30 mouse cellular contexts compared by ENCODE assay signal in the genomic region with DNA sequence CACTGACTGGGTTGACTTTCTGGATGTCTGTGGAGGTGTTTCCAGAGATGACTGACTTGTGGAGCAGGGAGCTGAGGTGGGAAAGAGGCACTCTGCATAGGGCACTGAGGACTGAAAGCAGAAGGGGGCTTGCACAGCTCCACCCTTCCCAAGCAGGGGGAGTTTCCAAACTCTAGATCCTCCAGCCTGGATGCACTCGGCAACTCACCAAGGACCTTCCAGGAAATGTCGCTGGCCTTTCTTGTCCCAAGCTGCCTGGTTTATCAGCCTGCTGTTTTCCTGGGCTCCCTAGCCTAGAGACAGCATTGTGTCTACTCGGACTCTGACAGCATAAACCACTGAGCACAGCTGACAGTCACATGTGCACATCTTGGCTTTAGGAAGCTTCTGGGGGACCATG.
A peak's percentile ranks its signal among the peaks of the same experiment; 100 is the strongest.
DNase-seq lines count a peak whose midpoint lies in the region; ATAC-seq lines count a peak whose summit lies in the region.
"Had no signal": no experiment of that assay in that cellular context is flagged by ENCODE, and none has a peak within 500 bp of the region (broad histone marks: within the 10 kb centered on the region; RNA-seq: fewer than 3 reads in every experiment).

No protein-coding gene starts in this region.

- no peak overlapping the region for H3K4me3 ChIP-seq in kidney, embryonic 16.5 days (ENCODE audit: low read length)
- H3K4me3 ChIP-seq: forebrain, embryonic 15.5 days; hindbrain, embryonic 10.5 days; hindbrain, embryonic 15.5 days; intestine, embryonic 15.5 days; limb, embryonic 10.5 days; limb, embryonic 15.5 days; liver, embryonic 13.5 days; midbrain, embryonic 15.5 days; myocyte; neural tube, embryonic 12.5 days had no signal

- H3K9ac ChIP-seq in kidney, embryonic 16.5 days (replicated peaks; ENCODE audit: low read length) = no peak overlapping the region
- H3K9ac ChIP-seq: forebrain, embryonic 15.5 days; hindbrain, embryonic 15.5 days; intestine, embryonic 15.5 days; limb, embryonic 15.5 days; liver, embryonic 13.5 days; midbrain, embryonic 15.5 days; neural tube, embryonic 12.5 days had no signal

- peaks cover 7% of the 10 kb centered on the region; the same call in 1 of the 2 replicates for H3K36me3 ChIP-seq in kidney, embryonic 16.5 days (ENCODE audit: insufficient read depth, low read length)
- H3K36me3 ChIP-seq: forebrain, embryonic 15.5 days; hindbrain, embryonic 15.5 days; liver, embryonic 13.5 days; midbrain, embryonic 15.5 days had no signal

- no peak for ATAC-seq in kidney, embryonic 16.5 days (ENCODE audit: low FRiP score, low TSS enrichment)
- ATAC-seq: activated CD4-positive, CD25-positive, alpha-beta regulatory T cell, adult 4 months; forebrain, embryonic 15.5 days; intestine, embryonic 15.5 days; lung, postnatal 0 days; midbrain, embryonic 15.5 days had no signal

- intact Hi-C loops in heart, postnatal 36 days (cut with DNase I) = no loop called here

- no peaks in the 10 kb centered on the region for H3K4me1 ChIP-seq in kidney, embryonic 16.5 days (ENCODE audit: insufficient read depth, low read length)
- H3K4me1 ChIP-seq: hindbrain, embryonic 15.5 days; intestine, embryonic 15.5 days; limb, embryonic 10.5 days; limb, embryonic 15.5 days; liver, embryonic 13.5 days; midbrain, embryonic 15.5 days had no signal

- no peaks in the 10 kb centered on the region for H3K27me3 ChIP-seq in kidney, embryonic 16.5 days (ENCODE audit: insufficient read depth, low read length)
- H3K27me3 ChIP-seq: CH12.LX; forebrain, embryonic 15.5 days; hindbrain, embryonic 15.5 days; intestine, embryonic 15.5 days; limb, embryonic 15.5 days; liver, embryonic 13.5 days; midbrain, embryonic 15.5 days; neural tube, embryonic 12.5 days had no signal

- peak; percentile 24 to 32 for DNase-seq in cerebellum, postnatal 10 days
- no peak for DNase-seq in cerebellum, adult 11 months
- peak; percentile 7 to 13 for DNase-seq in heart, adult 9 months (ENCODE audit: low spot score in 2 of 2)
- DNase-seq in heart, adult 8-10 months (ENCODE audit: low spot score) = no peak
- DNase-seq in kidney, postnatal 14 days = peak; percentile 18
- DNase-seq in heart, postnatal 36 days = peak; percentile 10 to 12
- DNase-seq: adrenal gland, adult 2 months; cerebellum, adult 8-10 months; cerebellum, postnatal 36 days; kidney, adult 2 months; liver, embryonic 13.5 days; lung, adult 18-20 months; lung, postnatal 4 days; right cerebral cortex, adult 18-20 months; spleen, adult 18-20 months; thymus, postnatal 14 days had no signal

- no peak overlapping the region for H3K4me2 ChIP-seq in kidney, embryonic 16.5 days (replicated peaks; ENCODE audit: low read depth, low read length)
- H3K4me2 ChIP-seq: forebrain, embryonic 15.5 days; hindbrain, embryonic 15.5 days; intestine, embryonic 15.5 days; limb, embryonic 15.5 days; liver, embryonic 13.5 days; midbrain, embryonic 15.5 days; neural tube, embryonic 12.5 days had no signal

- 75% methylated on average over 3 of the region's 3 CpGs for WGBS in kidney, embryonic 16.5 days

- no peak overlapping the region for H3K27ac ChIP-seq in kidney, embryonic 16.5 days (ENCODE audit: low read length)
- H3K27ac ChIP-seq: forebrain, embryonic 15.5 days; hindbrain, embryonic 10.5 days; hindbrain, embryonic 15.5 days; intestine, embryonic 15.5 days; kidney, postnatal 0 days; limb, embryonic 10.5 days; limb, embryonic 15.5 days; liver, embryonic 13.5 days; midbrain, embryonic 15.5 days; neural tube, embryonic 12.5 days had no signal

- H3K9me3 ChIP-seq in kidney, embryonic 16.5 days (ENCODE audit: low read length) = no peaks in the 10 kb centered on the region
- H3K9me3 ChIP-seq: forebrain, embryonic 15.5 days; hindbrain, embryonic 10.5 days; hindbrain, embryonic 15.5 days; intestine, embryonic 15.5 days; limb, embryonic 15.5 days; midbrain, embryonic 15.5 days; neural tube, embryonic 12.5 days had no signal

Comparison
In these comparisons a context has a peak if more than half of its experiments do, and no peak if none do; other contexts are left out.
1. DNase-seq: peak in cerebellum, postnatal 10 days (2 of 2), heart, adult 9 months (2 of 2), kidney, postnatal 14 days (single experiment) and heart, postnatal 36 days (2 of 2); none in cerebellum, adult 11 months (single experiment) and heart, adult 8-10 months (single experiment).